8 mouse cellular contexts compared by ENCODE assay signal in genomic region chr14:32160563-32160962, GRCm38 (mm10). TPM values are rescaled to one million over a fixed set of nuclear protein-coding genes. Genes with fewer than 3 reads are reported as not detected.
A peak's percentile ranks its signal among the peaks of the same experiment; 100 is the strongest.
DNase-seq lines count a peak whose midpoint lies in the region; ATAC-seq and TF ChIP-seq lines count a peak whose summit lies in the region.

No protein-coding gene starts in this region.

- peak overlapping the region; percentile 90 for H3K9ac ChIP-seq in kidney, embryonic 16.5 days (replicated peaks; ENCODE audit: low read length)
- peak overlapping the region; percentile 98 for H3K9ac ChIP-seq in hindbrain, postnatal 0 days (replicated peaks; ENCODE audit: low read length)

- H3K27me3 ChIP-seq in kidney, embryonic 16.5 days (ENCODE audit: insufficient read depth, low read length), result no peaks in the 10 kb centered on the region
- no peaks in the 10 kb centered on the region for H3K27me3 ChIP-seq in embryonic facial prominence, embryonic 10.5 days (replicated peaks; ENCODE audit: low read depth, poor library complexity, severe bottlenecking)
- no peaks in the 10 kb centered on the region for H3K27me3 ChIP-seq in hindbrain, postnatal 0 days (ENCODE audit: insufficient read depth, low read length)
- no peaks in the 10 kb centered on the region for H3K27me3 ChIP-seq in myocyte (ENCODE audit: control insufficient read depth, insufficient read depth, insufficient read length)

- 30% methylated on average over 7 of the region's 7 CpGs for WGBS in kidney, embryonic 16.5 days
- whole genome bisulfite sequencing in embryonic facial prominence, embryonic 10.5 days, result 39% methylated on average over 7 of the region's 7 CpGs
- 39% methylated on average over 7 of the region's 7 CpGs for WGBS in hindbrain, postnatal 0 days

- no peak for TF ChIP-seq POLR2A in myocyte (IDR thresholded peaks at IDR 0.05; ENCODE audit: insufficient read length, low read depth)

- peaks cover 23% of the 10 kb centered on the region for H3K4me1 ChIP-seq in kidney, embryonic 16.5 days (ENCODE audit: insufficient read depth, low read length)
- peaks cover 34% of the 10 kb centered on the region for H3K4me1 ChIP-seq in embryonic facial prominence, embryonic 10.5 days
- H3K4me1 ChIP-seq in hindbrain, postnatal 0 days (ENCODE audit: insufficient read depth, low read length), result 0 out of 2 replicates have a peak, but pooled peaks cover 5% of the 10 kb centered on the region

- no peak for TF ChIP-seq CTCF in hindbrain, postnatal 0 days (IDR thresholded peaks at IDR 0.05; ENCODE audit: low read depth)

- no peak for DNase-seq in kidney, postnatal 36 days
- DNase-seq in embryonic facial prominence, embryonic 10.5 days (ENCODE audit: low spot score), result peak; percentile 9
- no peak for DNase-seq in hindbrain, postnatal 0 days (ENCODE audit: low spot score)
- DNase-seq in left cerebral cortex, adult 8-10 months (ENCODE audit: low spot score in 2 of 2), result no peak
- DNase-seq in cerebellum, postnatal 36 days, result no peak
- no peak for DNase-seq in layer of hippocampus, postnatal 14 days (ENCODE audit: low spot score in 2 of 2)

- peak overlapping the region; percentile 87 for H3ac ChIP-seq in myocyte (ENCODE audit: control insufficient read depth, insufficient read length)

- peak overlapping the region; percentile 92 for H3K4me3 ChIP-seq in kidney, embryonic 16.5 days (ENCODE audit: low read length)
- peak overlapping the region; percentile 92 for H3K4me3 ChIP-seq in embryonic facial prominence, embryonic 10.5 days
- peak overlapping the region; percentile 93 for H3K4me3 ChIP-seq in hindbrain, postnatal 0 days (ENCODE audit: low read length)
- peak overlapping the region; percentile 77 for H3K4me3 ChIP-seq in myocyte

- no peak for ATAC-seq in kidney, embryonic 16.5 days (ENCODE audit: low FRiP score, low TSS enrichment)
- ATAC-seq in hindbrain, postnatal 0 days, result no peak

- H3K79me2 ChIP-seq in myocyte (ENCODE audit: control insufficient read depth, insufficient read depth), result peaks cover 51% of the 10 kb centered on the region

- H3K36me3 ChIP-seq in kidney, embryonic 16.5 days (ENCODE audit: insufficient read depth, low read length), result no peaks in the 10 kb centered on the region
- H3K36me3 ChIP-seq in embryonic facial prominence, embryonic 10.5 days (replicated peaks), result no peaks in the 10 kb centered on the region
- no peaks in the 10 kb centered on the region for H3K36me3 ChIP-seq in hindbrain, postnatal 0 days (ENCODE audit: insufficient read depth, low read length)
- H3K36me3 ChIP-seq in myocyte (ENCODE audit: control insufficient read depth, insufficient read depth), result no peaks in the 10 kb centered on the region

- H3K27ac ChIP-seq in kidney, embryonic 16.5 days (ENCODE audit: low read length), result peak overlapping the region; percentile 85
- peak overlapping the region; percentile 92 for H3K27ac ChIP-seq in embryonic facial prominence, embryonic 10.5 days (replicated peaks)
- H3K27ac ChIP-seq in hindbrain, postnatal 0 days, result peak overlapping the region; percentile 92

- H3K9me3 ChIP-seq in kidney, embryonic 16.5 days (ENCODE audit: low read length), result no peaks in the 10 kb centered on the region
- no peaks in the 10 kb centered on the region for H3K9me3 ChIP-seq in embryonic facial prominence, embryonic 10.5 days
- no peaks in the 10 kb centered on the region for H3K9me3 ChIP-seq in hindbrain, postnatal 0 days (ENCODE audit: low read length)

- peak overlapping the region; percentile 91 for H3K4me2 ChIP-seq in kidney, embryonic 16.5 days (replicated peaks; ENCODE audit: low read depth, low read length)
- peak overlapping the region; percentile 88 for H3K4me2 ChIP-seq in hindbrain, postnatal 0 days (ENCODE audit: low read depth, low read length)
- peak overlapping the region; percentile 92 for H3K4me2 ChIP-seq in myocyte (ENCODE audit: low read depth)

TF ChIP-seq in myocyte, 11 proteins besides CTCF, POLR2A, EP300 and RAD21:
- TF ChIP-seq TCF12 (IDR thresholded peaks at IDR 0.05; ENCODE audit: insufficient read depth, poor library complexity, severe bottlenecking) (no peak), CEBPB (IDR thresholded peaks at IDR 0.05; ENCODE audit: insufficient read depth, poor library complexity, severe bottlenecking) (no peak), E2F4 (IDR thresholded peaks at IDR 0.05; ENCODE audit: insufficient read depth) (no peak), TCF3 (IDR thresholded peaks at IDR 0.05; ENCODE audit: insufficient read length, low read depth) (no peak), MAX (IDR thresholded peaks at IDR 0.05; ENCODE audit: low read depth) (no peak), POLR2AphosphoS2 (IDR thresholded peaks at IDR 0.05; ENCODE audit: insufficient read length, low read depth) (no peak), SRF (IDR thresholded peaks at IDR 0.05; ENCODE audit: control insufficient read depth, insufficient read length, low read depth) (no peak), REST (IDR thresholded peaks at IDR 0.05; ENCODE audit: insufficient read depth, insufficient read length) (no peak), MYOG (IDR thresholded peaks at IDR 0.05; ENCODE audit: control insufficient read depth in 1 of 3, insufficient read depth in 1 of 3, insufficient read length in 2 of 3, low read depth in 2 of 3) (no peak)
TF ChIP-seq in myocyte: peak in this region for 0.

RNA-seq across cellular contexts. Expression of gene Ncoa4, which starts 0.9 kb away (rescaled TPM):
- polyA plus RNA-seq in kidney, embryonic 16.5 days (2015; fragmentation: Nextera tagmentation; extraction: Ambion mirVana), result 115 and 119 TPM in 2 replicates
- polyA plus RNA-seq in embryonic facial prominence, embryonic 10.5 days (2016; fragmentation: Nextera tagmentation; extraction: Ambion mirVana), result 67.0 and 70.7 TPM in 2 replicates
- 171 TPM in 2 replicates for total RNA-seq in hindbrain, postnatal 0 days (2014; rRNA removed)
- 82.3 and 85.8 TPM in 2 replicates for polyA plus RNA-seq in hindbrain, postnatal 0 days (2015; fragmentation: Nextera tagmentation; extraction: Ambion mirVana)
- polyA plus RNA-seq in myocyte (2012; fragmentation: generic; extraction: Trizol), result 20.2 TPM
- total RNA-seq in left cerebral cortex, adult 8-10 months (2022), result 100 to 1,000 TPM in 1 of 4 experiments, 10 to 100 TPM in 3; 93.6 to 102 (median 95.5) TPM
- 100 to 1,000 TPM; 137 to 141 TPM for total RNA-seq in layer of hippocampus, postnatal 14 days (2021)

RNA-seq across cellular contexts. Expression of gene Msmb, which starts 18.7 kb away (rescaled TPM):
- not detected in 2 replicates for polyA plus RNA-seq in kidney, embryonic 16.5 days (2015; fragmentation: Nextera tagmentation; extraction: Ambion mirVana)
- polyA plus RNA-seq in embryonic facial prominence, embryonic 10.5 days (2016; fragmentation: Nextera tagmentation; extraction: Ambion mirVana), result not detected in 2 replicates
- not detected in 2 replicates for total RNA-seq in hindbrain, postnatal 0 days (2014; rRNA removed)
- not detected in 2 replicates for polyA plus RNA-seq in hindbrain, postnatal 0 days (2015; fragmentation: Nextera tagmentation; extraction: Ambion mirVana)
- polyA plus RNA-seq in myocyte (2012; fragmentation: generic; extraction: Trizol), result not detected
- total RNA-seq in left cerebral cortex, adult 8-10 months (2022), result not detected
- not detected for total RNA-seq in layer of hippocampus, postnatal 14 days (2021)

RNA-seq across cellular contexts. Expression of gene Timm23, which starts 41.1 kb away (rescaled TPM):
- 272 and 302 TPM in 2 replicates for polyA plus RNA-seq in kidney, embryonic 16.5 days (2015; fragmentation: Nextera tagmentation; extraction: Ambion mirVana)
- 355 and 365 TPM in 2 replicates for polyA plus RNA-seq in embryonic facial prominence, embryonic 10.5 days (2016; fragmentation: Nextera tagmentation; extraction: Ambion mirVana)
- total RNA-seq in hindbrain, postnatal 0 days (2014; rRNA removed), result 115 and 138 TPM in 2 replicates
- polyA plus RNA-seq in hindbrain, postnatal 0 days (2015; fragmentation: Nextera tagmentation; extraction: Ambion mirVana), result 258 and 262 TPM in 2 replicates
- polyA plus RNA-seq in myocyte (2012; fragmentation: generic; extraction: Trizol), result 242 TPM
- total RNA-seq in left cerebral cortex, adult 8-10 months (2022), result 10 to 100 TPM; 56.9 to 83.5 (median 63.1) TPM
- 100 to 1,000 TPM in 1 of 2 experiments, 10 to 100 TPM in 1; 70.4 to 104 TPM for total RNA-seq in layer of hippocampus, postnatal 14 days (2021)

RNA-seq across cellular contexts. Expression of gene Parg, which starts 41.2 kb away (rescaled TPM):
- polyA plus RNA-seq in kidney, embryonic 16.5 days (2015; fragmentation: Nextera tagmentation; extraction: Ambion mirVana), result 40.8 and 43.1 TPM in 2 replicates
- polyA plus RNA-seq in embryonic facial prominence, embryonic 10.5 days (2016; fragmentation: Nextera tagmentation; extraction: Ambion mirVana), result 47.5 and 51.2 TPM in 2 replicates
- total RNA-seq in hindbrain, postnatal 0 days (2014; rRNA removed), result 33.6 and 35.0 TPM in 2 replicates
- 26.4 and 26.5 TPM in 2 replicates for polyA plus RNA-seq in hindbrain, postnatal 0 days (2015; fragmentation: Nextera tagmentation; extraction: Ambion mirVana)
- polyA plus RNA-seq in myocyte (2012; fragmentation: generic; extraction: Trizol), result 10.5 TPM
- total RNA-seq in left cerebral cortex, adult 8-10 months (2022), result 10 to 100 TPM; 37.3 to 42.6 (median 38.8) TPM
- total RNA-seq in layer of hippocampus, postnatal 14 days (2021), result 10 to 100 TPM; 40.5 to 41.6 TPM
